Mouse (Mus musculus) layer of hippocampus, adult 2 months (tissue): ENCODE measurements around the gene Lrfn2. TPM values are rescaled to one million over a fixed set of nuclear protein-coding genes. Genes with fewer than 3 reads are reported as not detected.

Experiments used
- DNase-seq, 2 experiments: peaks; one replicate each; pipeline ENCODE4 v3.0.0; 2022; ENCODE audit warnings: low spot score in 2 of 2
- H3K27ac ChIP-seq: fragments of 200-600 bp; 2 replicates; pipeline ENCODE4 v1.8.1; 2022
- H3K4me3 ChIP-seq: fragments of 200-600 bp; 2 replicates; pipeline ENCODE4 v1.8.1; 2022; ENCODE audit warnings: mild to moderate bottlenecking
- CTCF ChIP-seq: fragments of 200-600 bp; conservative IDR thresholded peaks from 2 replicates; pipeline ENCODE4 v1.8.1; 2022; ENCODE audit warnings: antibody characterized with exemption, mild to moderate bottlenecking, moderate library complexity
- total RNA-seq, 2 experiments: library from RNA; stranded (reverse); gene quantifications; 2 replicates each; pipeline ENCODE4 v1.2.3; 2021

Lrfn2 gene
- total RNA-seq, 2 experiments from 2014 or later: 40.3 to 42.2 TPM

GRCm38 (mm10) chr17:49030269-49030615 is 98.1 kb downstream of the Lrfn2 start:
- no peak for DNase-seq
- Histone ChIP-seq H3K4me3 (no peak overlapping the region), H3K27ac (peak overlapping the region; percentile 75)
- no peak for TF ChIP-seq CTCF

- TF ChIP-seq CTCF: no peak
- DNase-seq: no peak
- Histone ChIP-seq H3K27ac (peak overlapping the region; percentile 75), H3K4me3 (no peak overlapping the region)
These were observed 98.7 kb downstream of the Lrfn2 start for GRCm38 (mm10) chr17:49030841-49031240.

- no peak for DNase-seq
- H3K4me3 ChIP-seq: no peak overlapping the region
- no peak for TF ChIP-seq CTCF
- H3K27ac ChIP-seq: no peak overlapping the region
These were observed 99.6 kb downstream of the Lrfn2 start for GRCm38 (mm10) chr17:49031790-49032189.

- Histone ChIP-seq H3K27ac (no peak overlapping the region; the same call in 1 of the 2 replicates), H3K4me3 (no peak overlapping the region)
- no peak for TF ChIP-seq CTCF
- no peak for DNase-seq
These were observed 101.1 kb downstream of the Lrfn2 start for GRCm38 (mm10) chr17:49033276-49033675.

- TF ChIP-seq CTCF: no peak
- DNase-seq: no peak
- peak overlapping the region; percentile 23; the same call in 1 of the 2 replicates for H3K27ac ChIP-seq
- no peak overlapping the region for H3K4me3 ChIP-seq
These were observed 101.6 kb downstream of the Lrfn2 start for GRCm38 (mm10) chr17:49033686-49034250.

- no peak for TF ChIP-seq CTCF
- Histone ChIP-seq H3K4me3 (no peak overlapping the region), H3K27ac (no peak overlapping the region)
- DNase-seq: no peak
These were observed 102.9 kb downstream of the Lrfn2 start for GRCm38 (mm10) chr17:49035052-49035451.

- TF ChIP-seq CTCF: no peak
- Histone ChIP-seq H3K27ac (no peak overlapping the region), H3K4me3 (no peak overlapping the region)
- DNase-seq: no peak
These were observed 105.2 kb downstream of the Lrfn2 start for GRCm38 (mm10) chr17:49037163-49037950.

- no peak for TF ChIP-seq CTCF
- Histone ChIP-seq H3K4me3 (no peak overlapping the region), H3K27ac (0 out of 2 replicates have a peak overlapping the region, but pooled peaks have one; percentile 53)
- peak; percentile 26 to 28 for DNase-seq
These were observed 111.8 kb downstream of the Lrfn2 start for GRCm38 (mm10) chr17:49043806-49044640.

- no peak overlapping the region for H3K4me3 ChIP-seq
- H3K27ac ChIP-seq: no peak overlapping the region
- no peak for DNase-seq
- TF ChIP-seq CTCF: no peak
These were observed 115.7 kb downstream of the Lrfn2 start for GRCm38 (mm10) chr17:49047921-49048320.

GRCm38 (mm10) chr17:49051231-49051630 is 119.1 kb downstream of the Lrfn2 start:
- no peak for TF ChIP-seq CTCF
- DNase-seq: no peak
- Histone ChIP-seq H3K27ac (no peak overlapping the region), H3K4me3 (no peak overlapping the region)

GRCm38 (mm10) chr17:49061141-49061540 is 129.0 kb downstream of the Lrfn2 start:
- TF ChIP-seq CTCF: no peak
- H3K27ac ChIP-seq: peak overlapping the region; percentile 93
- H3K4me3 ChIP-seq: no peak overlapping the region
- no peak for DNase-seq

- DNase-seq: peak in 1 of 2 experiments; percentile 49
- Histone ChIP-seq H3K4me3 (no peak overlapping the region), H3K27ac (peak overlapping the region; percentile 93)
- no peak for TF ChIP-seq CTCF
These were observed 131.6 kb downstream of the Lrfn2 start for GRCm38 (mm10) chr17:49063789-49064188.

GRCm38 (mm10) chr17:49064526-49064925 is 132.3 kb downstream of the Lrfn2 start:
- no peak for TF ChIP-seq CTCF
- DNase-seq: peak; percentile 68 to 77
- peak overlapping the region; percentile 93 for H3K27ac ChIP-seq
- no peak overlapping the region for H3K4me3 ChIP-seq
